Mouse (Mus musculus) megakaryocyte-erythroid progenitor cell, adult 5 weeks (primary cell): ENCODE measurements around the gene Pnpla5. TPM values are rescaled to one million over a fixed set of nuclear protein-coding genes. Genes with fewer than 3 reads are reported as not detected.

Experiments
- polyA plus RNA-seq: library from polyadenylated mRNA; stranded (reverse); fragments of >175 nt; gene quantifications from 2 replicates; pipeline ENCODE4 v1.2.3, GENCODE M21; 2012

Pnpla5 gene
- polyA plus RNA-seq: not detected in 2 replicates

GRCm38 (mm10) chr15:84123075-84123474, at the start of gene Pnpla5:
TSS of gene Pnpla5 (minus strand) at chr15:84123175.

GRCm38 (mm10) chr15:84167600-84167999, 44.6 kb upstream of the Pnpla5 start, which contains the start of gene Pnpla3:
TSS of gene Pnpla3 (plus strand) at chr15:84167837.

GRCm38 (mm10) chr15:84105105-84105923, 17.7 kb downstream of the Pnpla5 start, which contains the start of gene Sult4a1:
TSS of gene Sult4a1 (minus strand) at chr15:84105754.

GRCm38 (mm10) chr15:84065140-84065539, 57.8 kb downstream of the Pnpla5 start, which contains the start of gene Efcab6:
TSS of gene Efcab6 (minus strand) at chr15:84065379.

Other genes with a start within 250 kb of the Pnpla5 start
- gene Efcab6, start 57.8 kb downstream of the Pnpla5 start, polyA plus RNA-seq: not detected in 2 replicates
- 0.15 TPM in 1 of 2 replicates, not detected in the other for gene Sult4a1, start 17.4 kb downstream of the Pnpla5 start, polyA plus RNA-seq
- gene Pnpla3, start 44.7 kb upstream of the Pnpla5 start, polyA plus RNA-seq: not detected in 2 replicates
- 37.6 and 43.8 TPM in 2 replicates for gene Samm50, start 69.1 kb upstream of the Pnpla5 start, polyA plus RNA-seq
- 4.7 and 6.7 TPM in 2 replicates for gene Parvb, start 108.9 kb upstream of the Pnpla5 start, polyA plus RNA-seq
- 121 and 124 TPM in 2 replicates for gene Parvg, start 200.9 kb upstream of the Pnpla5 start, polyA plus RNA-seq